Mouse (Mus musculus) ES-E14 (cell line): Measurements from ENCODE around the gene Zfp42.

Experiments used
- CHD2 ChIP-seq: IDR thresholded peaks from 2 replicates; pipeline ENCODE4 v1.6.1; 2014; ENCODE audit warnings: mild to moderate bottlenecking, low read depth, low read length, inconsistent platforms
- MAFK ChIP-seq: IDR thresholded peaks from 2 replicates; pipeline ENCODE4 v1.6.1; 2014; ENCODE audit warnings: mild to moderate bottlenecking, low read depth, low read length, inconsistent platforms; ENCODE audit not compliant: insufficient read depth
- ZC3H11A ChIP-seq: IDR thresholded peaks from 2 replicates; pipeline ENCODE4 v1.6.1; 2012; ENCODE audit warnings: low read depth, mild to moderate bottlenecking, inconsistent platforms, low read length, borderline replicate concordance
- ZNF384 ChIP-seq: IDR thresholded peaks from 2 replicates; pipeline ENCODE4 v1.6.1; 2012; ENCODE audit warnings: low read depth, low read length, inconsistent platforms

GRCm38 (mm10) chr8:43333465-43333864 is 26.7 kb upstream of the Zfp42 start:
- no peak for TF ChIP-seq CHD2
- no peak for TF ChIP-seq MAFK
- TF ChIP-seq ZNF384, result no peak
- peak; percentile 53; the same call in 1 of the 2 replicates for TF ChIP-seq ZC3H11A
